Mouse (Mus musculus): ENCODE results near the gene Klhl20. TPM values are rescaled to one million over a fixed set of nuclear protein-coding genes. Genes with fewer than 3 reads are reported as not detected.

Gene Klhl20
- polyA plus RNA-seq, 3 experiments from 2014 or later, result 27.7 to 38.6 (median 30.0) TPM

DNA sequence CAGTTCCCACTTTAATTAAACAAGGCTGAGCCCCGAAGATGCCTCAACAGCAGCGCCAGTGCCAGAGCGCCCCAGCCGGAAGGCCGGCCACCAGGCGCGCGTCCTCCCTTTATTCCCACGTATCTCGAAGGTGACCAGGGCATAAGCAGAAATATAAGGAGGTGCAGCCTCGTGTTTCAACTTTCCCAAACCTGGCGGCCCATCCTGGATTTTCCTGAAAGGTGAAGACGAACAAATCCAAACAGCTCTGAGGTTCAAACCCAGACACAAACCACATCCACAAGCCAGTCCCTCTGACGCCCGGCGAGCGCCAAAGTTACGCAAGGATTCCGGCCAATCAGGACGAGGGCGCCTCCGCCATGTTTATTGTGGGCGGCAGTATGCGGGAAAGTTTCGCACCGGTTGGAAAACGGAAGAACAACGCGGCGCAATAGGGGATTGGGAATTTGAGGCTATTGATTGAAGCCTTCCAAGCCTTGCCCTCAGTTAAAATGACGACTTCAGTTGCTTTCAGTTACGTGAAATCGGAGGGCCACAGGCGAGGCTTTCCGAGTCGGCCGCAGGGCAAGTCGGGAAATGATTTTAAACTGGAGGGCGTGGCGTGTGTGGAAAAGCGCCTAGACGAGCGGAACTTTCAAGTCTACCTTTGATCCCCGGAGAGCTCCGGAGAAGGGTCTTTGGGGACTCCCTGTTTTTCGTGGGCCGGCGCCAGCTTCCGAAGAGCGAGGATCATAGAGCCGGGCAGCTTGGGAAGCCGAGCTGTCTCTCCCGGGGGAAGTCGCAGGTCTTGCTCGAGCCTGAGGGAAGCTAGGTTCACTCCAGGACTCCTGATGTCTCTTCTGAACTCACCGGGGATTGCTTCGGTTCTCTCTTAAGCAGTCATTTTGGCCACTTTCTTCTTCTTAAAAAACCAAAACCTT is 60.7 kb downstream of the Klhl20 start, which contains the start of the genes Dars2 and Cenpl:
Gene Dars2 (minus strand): TSS at position 307 of the 920 bp plus-strand sequence.
Gene Cenpl (plus strand): TSS at position 362 of the 920 bp plus-strand sequence.
- peak; percentile 87 for ATAC-seq

DNA sequence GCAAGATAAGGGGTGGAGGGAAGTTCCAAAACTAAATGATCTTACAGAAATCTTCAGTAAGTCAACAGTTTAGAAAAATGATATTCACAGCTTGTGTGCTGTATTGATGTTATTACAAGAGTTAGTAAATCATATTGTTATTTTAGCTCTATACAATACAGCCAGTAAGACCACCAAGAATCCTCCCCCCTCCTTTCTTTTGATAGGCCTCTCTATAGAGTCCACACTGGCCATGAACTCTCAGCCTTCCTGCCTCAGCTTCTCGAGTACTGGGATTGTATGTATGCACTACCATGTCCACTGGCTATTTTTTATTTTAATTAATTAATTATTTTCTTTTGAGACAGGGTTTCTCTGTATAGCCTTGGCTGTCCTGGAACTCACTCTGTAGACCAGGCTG is 68.0 kb downstream of the Klhl20 start:
- ATAC-seq, result no peak

DNA sequence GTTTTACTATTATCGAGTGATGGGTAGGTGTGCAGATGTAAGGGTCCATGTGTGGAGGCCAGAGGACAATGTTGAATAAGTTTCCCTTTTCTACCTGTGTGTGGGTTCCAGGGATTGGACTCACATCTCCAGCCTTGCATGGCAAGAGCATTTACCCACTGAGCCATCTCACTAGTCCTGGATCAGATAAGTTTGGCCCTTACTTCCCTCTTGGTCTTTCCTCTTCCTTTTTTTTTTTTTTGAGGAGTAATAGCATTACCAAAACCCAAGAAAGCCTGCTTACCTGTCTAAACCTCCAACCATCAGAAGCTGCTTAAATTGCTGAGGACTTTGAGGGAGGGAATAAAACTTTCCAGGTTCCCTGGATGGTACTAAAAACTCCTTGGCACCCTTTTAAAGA is 74.1 kb downstream of the Klhl20 start:
- no peak for ATAC-seq

DNA sequence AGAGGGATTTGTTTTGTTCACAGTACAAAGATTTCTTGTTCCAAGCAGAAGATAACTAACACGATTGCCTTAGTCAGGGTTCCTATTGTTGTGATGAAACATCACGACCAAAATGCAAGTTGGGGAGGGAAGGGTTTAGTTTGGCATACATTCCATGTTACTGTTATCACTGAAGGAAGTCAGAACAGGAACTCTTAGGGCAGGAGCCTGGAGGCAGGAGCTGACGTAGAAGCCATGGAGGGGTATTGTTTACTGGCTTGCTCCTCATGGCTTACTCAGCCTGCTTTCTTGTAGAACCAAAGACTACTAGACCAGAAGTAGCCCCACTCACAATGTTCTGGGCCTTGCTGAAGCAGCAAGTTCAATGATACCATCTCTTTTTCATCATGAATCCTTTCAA is 84.3 kb downstream of the Klhl20 start:
- ATAC-seq, result no peak

DNA sequence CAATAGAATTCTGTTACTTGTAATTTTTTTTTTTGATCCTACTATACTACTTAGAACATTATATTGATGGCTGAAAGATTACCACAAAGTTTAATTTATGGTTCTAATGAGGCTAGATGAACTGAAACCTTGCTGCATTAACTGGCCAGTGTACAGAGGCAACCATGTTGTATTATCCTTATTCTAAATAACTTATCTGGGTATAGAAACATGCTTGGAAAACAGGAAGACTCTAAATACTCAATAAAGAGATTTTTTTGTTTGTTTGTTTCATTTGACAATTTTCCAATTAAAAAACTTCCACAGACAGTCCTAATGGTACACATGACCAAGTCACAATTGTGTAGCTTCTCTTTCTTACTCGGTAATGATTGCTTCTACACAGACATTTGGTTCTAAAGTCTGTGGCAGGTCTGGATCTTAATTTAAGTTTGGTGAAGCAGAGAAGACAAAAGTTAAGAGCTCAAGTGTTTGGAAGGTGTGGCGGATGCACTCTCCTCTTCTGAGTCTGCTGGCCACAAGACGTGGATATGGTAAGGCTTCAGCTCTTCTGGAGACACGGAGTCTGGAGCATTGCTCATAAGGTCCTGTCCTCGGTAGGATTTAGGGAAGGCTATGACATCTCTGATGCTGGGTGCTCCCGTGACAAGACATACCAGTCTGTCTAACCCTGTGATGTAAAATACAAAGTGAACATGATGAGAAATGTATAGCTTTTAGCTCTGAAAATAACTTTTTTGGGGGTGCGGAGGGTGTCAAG is 89.9 kb downstream of the Klhl20 start:
- ATAC-seq, result no peak

DNA sequence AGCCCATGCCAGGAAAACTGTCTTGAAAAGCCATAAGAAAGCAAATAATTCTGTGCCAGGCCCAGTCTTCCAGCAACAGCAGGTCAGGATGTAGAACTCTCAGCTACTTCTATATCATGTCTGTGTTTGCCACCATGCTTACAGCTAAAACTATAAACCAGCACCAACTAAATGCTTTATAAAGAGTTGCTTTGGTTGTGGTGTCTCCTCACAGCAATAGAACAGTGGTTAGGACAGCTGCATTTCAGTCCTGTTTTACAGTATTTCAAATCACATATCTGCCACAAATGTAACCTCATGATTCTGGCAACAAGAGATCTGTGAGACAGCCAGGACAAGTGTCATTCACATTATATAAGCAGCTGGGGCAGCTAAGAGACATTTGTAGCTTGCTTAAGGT is 90.5 kb downstream of the Klhl20 start:
- no peak for ATAC-seq

DNA sequence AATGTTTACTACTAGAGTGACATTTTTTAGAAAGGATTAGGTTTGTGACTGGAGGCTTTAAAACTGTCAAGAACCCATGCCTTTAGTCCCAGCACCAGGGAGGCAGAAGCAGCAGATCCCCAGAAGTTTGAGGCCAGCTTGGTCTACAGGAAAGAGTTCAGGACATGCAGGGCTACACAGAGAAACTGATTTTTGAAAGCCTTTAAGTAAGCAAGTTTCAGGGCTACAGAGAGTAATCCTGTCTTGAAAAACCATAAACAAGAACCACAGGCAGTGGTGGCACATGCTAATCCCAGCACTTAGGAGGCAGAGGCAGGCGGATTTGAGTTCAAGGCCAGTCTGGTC is 90.9 kb downstream of the Klhl20 start:
- no peak for ATAC-seq

DNA sequence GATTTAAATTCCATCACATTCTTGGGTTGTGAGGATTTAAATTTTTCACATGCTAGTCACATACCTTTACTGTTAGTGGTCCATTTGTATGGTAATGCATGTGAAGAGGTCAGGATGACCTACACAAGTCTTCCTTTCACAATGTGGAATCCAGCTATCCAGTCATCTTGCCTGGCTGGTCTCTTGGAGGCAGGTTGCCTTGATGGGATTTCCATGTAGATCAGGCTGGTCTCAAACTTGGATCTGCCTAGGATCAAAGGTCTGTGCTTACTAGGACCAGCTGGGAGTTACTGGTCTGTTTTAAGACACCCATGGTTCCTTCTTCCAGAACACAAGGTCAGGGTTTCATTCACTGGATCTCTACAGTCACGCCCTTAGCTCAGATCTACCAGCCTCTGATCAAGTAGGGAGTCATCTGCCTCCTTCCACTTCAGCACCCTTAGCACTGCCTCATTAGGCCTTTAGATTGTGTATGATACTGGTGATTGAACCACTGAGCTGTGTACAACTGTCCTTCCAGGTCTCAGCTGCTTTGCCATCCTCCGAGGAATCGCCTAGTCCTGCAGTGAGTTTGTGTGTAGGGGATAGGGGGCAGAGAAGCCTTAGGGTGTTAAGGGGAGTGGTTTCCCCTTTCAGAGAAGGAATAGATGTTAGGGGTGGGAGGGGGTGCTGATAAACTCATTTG is 91.4 kb downstream of the Klhl20 start:
- no peak for ATAC-seq

DNA sequence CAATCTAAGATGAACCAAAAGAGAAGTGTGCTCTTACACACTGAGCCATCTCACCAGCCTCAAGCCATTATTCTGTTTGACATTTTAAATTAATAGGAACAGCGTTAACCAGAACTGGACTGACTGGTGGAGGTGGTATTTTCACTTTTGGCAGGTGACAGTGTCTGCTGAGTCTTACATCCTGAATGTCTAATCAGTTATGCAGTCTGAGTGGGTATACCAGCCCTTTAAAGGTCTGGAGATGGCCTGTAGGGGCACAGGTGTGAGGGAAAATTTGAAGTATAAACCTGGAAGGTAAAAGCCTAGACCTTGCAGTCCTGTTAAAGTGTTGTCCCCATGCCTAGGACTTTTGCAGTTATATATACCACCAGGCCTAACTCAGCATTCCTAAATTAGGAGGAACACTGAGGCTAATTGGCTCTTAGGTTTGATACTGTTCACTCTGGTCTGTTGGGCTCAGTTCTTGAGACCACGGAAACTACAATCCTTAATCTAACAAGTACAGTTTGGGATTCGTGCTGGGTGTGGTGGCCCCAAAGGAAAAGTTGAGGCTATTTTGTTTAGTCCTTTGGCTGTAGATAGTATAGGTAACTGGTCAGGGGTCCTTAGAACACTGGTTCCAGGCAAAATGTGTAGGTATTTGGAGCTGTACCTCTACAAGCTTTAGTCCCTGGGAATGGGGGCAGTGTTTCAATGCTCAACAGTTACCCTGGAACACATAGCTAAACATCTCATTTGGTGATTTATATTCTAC is 92.2 kb downstream of the Klhl20 start:
- no peak for ATAC-seq

Other genes with a start within 250 kb of the Klhl20 start
- gene Rc3h1, start 225.1 kb downstream of the Klhl20 start, polyA plus RNA-seq (2017; shearing (Covaris generic)), result 10 to 100 TPM; 11.8 to 13.2 (median 12.3) TPM
- gene Serpinc1, start 152.9 kb downstream of the Klhl20 start, polyA plus RNA-seq (2017; shearing (Covaris generic)), result 10 to 100 TPM in 1 of 3 experiments, 1 to 10 TPM in 2; 5.1 to 13.6 (median 9.2) TPM
- 1 to 10 TPM; 6.0 to 8.8 (median 7.1) TPM for gene Zbtb37, start 96.7 kb downstream of the Klhl20 start, polyA plus RNA-seq (2017; shearing (Covaris generic))
- gene Dars2, start 60.9 kb downstream of the Klhl20 start, polyA plus RNA-seq (2017; shearing (Covaris generic)), result 10 to 100 TPM; 15.0 to 27.5 (median 16.3) TPM
- gene Cenpl, start 60.8 kb downstream of the Klhl20 start, polyA plus RNA-seq (2017; shearing (Covaris generic)), result 10 to 100 TPM; 15.8 to 44.5 (median 19.1) TPM
- gene Ankrd45, start 11.2 kb upstream of the Klhl20 start, polyA plus RNA-seq (2017; shearing (Covaris generic)), result not detected
- gene Tex50, start 27.8 kb upstream of the Klhl20 start, polyA plus RNA-seq (2017; shearing (Covaris generic)), result not detected
- 100 to 1,000 TPM; 249 to 347 (median 317) TPM for gene Prdx6, start 119.7 kb upstream of the Klhl20 start, polyA plus RNA-seq (2017; shearing (Covaris generic))